Mouse (Mus musculus): ENCODE results near the gene Tcerg1l. TPM values are rescaled to one million over a fixed set of nuclear protein-coding genes. Genes with fewer than 3 reads are reported as not detected.

The Tcerg1l gene
- 0.11 and 0.14 TPM in 2 replicates for polyA plus RNA-seq (2012; ENCODE audit: low replicate concordance)

DNA sequence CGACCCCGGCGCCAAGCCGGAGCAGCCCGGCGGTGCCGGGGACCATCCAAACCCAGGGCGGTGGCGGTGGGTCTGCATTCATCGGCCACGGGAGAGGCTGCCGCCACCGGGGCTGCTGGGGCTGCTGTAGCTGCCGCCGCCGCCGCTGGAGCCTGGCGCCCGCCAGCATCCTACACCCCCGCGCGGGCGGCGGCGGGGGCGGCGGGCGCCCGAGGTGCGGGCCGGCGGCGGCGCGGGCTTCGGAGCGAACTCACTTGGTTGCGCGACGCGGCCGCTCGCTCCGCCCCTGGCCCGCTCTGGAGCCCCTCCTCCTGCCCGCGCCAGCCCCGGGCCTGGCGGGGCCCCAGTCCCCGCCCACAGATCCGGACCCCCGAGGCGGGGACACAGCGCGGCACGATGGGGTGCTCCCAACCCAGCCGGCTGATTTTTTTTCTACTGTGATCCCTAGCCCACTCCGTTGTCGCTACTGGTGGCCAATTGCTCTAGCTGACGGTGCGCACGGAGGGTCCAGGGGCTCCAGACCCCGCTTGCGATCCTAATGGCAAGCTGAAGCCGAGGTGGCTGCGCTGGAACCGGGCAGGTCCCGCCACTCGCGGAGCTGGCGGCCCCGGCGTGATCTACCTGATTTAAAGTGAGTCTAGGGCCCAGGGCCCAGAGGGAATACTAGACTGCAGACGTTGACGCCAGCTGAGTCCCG is at the start of gene Tcerg1l:
Gene Tcerg1l (minus strand): TSS at position 246 of the 697 bp plus-strand sequence.

